Mouse (Mus musculus) myocyte (in vitro differentiated cells): ENCODE measurements around the gene Ptprm.

Experiments
- E2F4 ChIP-seq: IDR thresholded peaks from one replicate; pipeline ENCODE4 v1.6.1; 2011; ENCODE audit warnings: mild to moderate bottlenecking, control low read depth, moderate library complexity; ENCODE audit not compliant: insufficient read depth
- POLR2A ChIP-seq: IDR thresholded peaks from one replicate; pipeline ENCODE4 v1.6.1; 2011; ENCODE audit warnings: low read depth, mild to moderate bottlenecking, control low read depth, moderate library complexity; ENCODE audit not compliant: insufficient read length
- TCF3 ChIP-seq: IDR thresholded peaks from one replicate; pipeline ENCODE4 v1.6.1; 2011; ENCODE audit warnings: low read depth, control low read depth; ENCODE audit not compliant: insufficient read length
- USF1 ChIP-seq: IDR thresholded peaks from one replicate; pipeline ENCODE4 v1.6.1; 2011; ENCODE audit warnings: low read depth, mild to moderate bottlenecking, control low read depth, moderate library complexity

DNA sequence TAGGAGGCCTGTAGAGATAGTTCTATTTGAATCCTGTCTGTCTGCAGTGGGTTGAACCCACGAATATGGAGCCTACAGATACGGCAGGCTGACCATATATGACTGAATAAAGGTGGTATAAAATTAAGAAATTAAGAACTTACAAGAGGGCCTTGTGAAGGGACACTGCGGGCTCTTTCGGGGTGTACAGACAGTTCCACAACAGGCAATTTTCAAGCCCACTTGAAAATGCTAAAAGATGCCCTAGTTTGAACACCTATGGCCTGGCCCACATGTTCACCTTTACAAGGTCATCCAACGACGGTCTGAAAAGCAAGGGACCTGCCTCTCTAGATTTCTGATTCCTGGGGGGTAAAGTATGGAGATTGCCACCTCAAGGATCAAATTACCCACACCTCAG, 168.3 kb downstream of the Ptprm start:
- TF ChIP-seq USF1 (no peak), POLR2A (no peak), TCF3 (no peak), E2F4 (no peak)
